Mouse (Mus musculus): ENCODE measurements at regions not wholly inside any gene's neighbourhood (a gene's known extent, or its start where the extent isn't known, plus 50 kb on each side); places are given as distances from the start of the nearest gene placed in this dataset.
"Not testable (repeated sequence)": the region's sequence is repeated elsewhere in the genome, so short reads cannot be mapped to it uniquely, and the experiment has no call there.

DNA sequence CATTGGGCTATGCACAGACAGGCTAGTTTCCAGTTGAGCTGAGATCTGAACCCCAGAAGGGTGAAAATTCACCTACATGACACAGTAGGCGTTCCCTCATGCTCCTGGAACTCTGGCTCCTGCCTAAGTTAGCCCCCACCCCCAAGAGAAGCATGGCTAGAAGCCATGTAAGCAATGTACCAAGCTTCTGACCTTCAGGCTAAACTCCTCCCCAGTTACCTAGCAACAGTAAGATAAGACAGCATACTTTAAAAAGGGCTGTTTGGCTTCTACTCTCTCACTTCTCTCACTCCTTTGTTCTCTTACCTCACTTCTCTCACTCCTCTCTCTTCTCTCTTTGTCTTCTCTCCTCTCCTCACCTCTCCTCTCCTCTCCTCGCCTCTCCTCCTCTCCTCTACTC lies 629.7 kb upstream of the Prmt6 start:
- not testable (repeated sequence) for H3K4me2 ChIP-seq (replicated peaks); ATAC-seq; H3K27me3 ChIP-seq; H3K4me1 ChIP-seq (replicated peaks); H3K36me3 ChIP-seq; H3K4me3 ChIP-seq (replicated peaks); H3K27ac ChIP-seq; H3K9me3 ChIP-seq; H3K9ac ChIP-seq (replicated peaks)
- 59% methylated on average over 2 of the region's 2 CpGs for WGBS

DNA sequence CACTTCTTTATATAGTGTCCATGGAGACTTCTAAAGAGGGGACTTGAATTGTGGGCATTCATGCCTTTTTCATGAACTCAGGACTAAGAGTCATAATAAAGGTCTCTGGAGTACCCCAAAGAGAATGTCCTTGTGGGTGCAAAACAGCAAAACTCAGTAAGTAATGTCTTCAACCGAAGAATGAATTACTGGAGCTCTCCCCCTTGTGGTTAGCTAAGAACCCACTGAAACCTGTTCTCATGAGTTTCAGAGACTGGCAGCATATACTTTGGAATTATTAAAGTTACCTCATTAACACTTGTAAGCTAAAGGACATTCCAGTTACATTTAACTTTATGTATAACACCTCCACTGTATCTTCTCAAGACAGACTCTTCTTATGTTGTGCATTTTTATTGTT lies 615.2 kb upstream of the Prmt6 start:
- WGBS = 88% methylated on average over 1 of the region's 1 CpGs
- H3K4me2 ChIP-seq (replicated peaks) = no peak overlapping the region
- ATAC-seq = no peak

DNA sequence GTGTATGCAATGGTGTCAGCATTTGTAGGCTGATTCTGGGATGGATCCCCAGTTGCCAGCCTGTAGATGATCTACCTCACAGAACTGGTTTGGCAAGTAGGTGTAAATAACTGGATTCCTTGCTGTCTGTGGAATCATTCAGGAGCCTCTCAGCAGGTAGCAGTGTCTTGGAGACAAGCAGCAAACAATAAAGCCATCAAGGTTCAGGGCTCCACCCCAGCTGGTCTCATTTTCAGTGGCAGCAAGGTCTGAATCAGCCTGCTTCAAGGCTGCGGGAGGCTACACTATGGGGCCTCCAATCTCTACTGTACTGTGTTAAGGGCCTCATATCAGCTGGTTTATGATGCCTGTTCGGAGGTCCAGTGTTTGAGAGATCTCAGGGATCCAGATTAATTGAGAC lies 596.4 kb upstream of the Prmt6 start:
- Histone ChIP-seq H3K9me3 (no peaks in the 10 kb centered on the region), H3K4me3 (replicated peaks) (no peak overlapping the region), H3K27ac (no peak overlapping the region), H3K4me1 (replicated peaks) (no peaks in the 10 kb centered on the region), H3K9ac (replicated peaks) (no peak overlapping the region), H3K36me3 (no peaks in the 10 kb centered on the region), H3K4me2 (replicated peaks) (no peak overlapping the region), H3K27me3 (no peaks in the 10 kb centered on the region)
- ATAC-seq = no peak
- 89% methylated on average over 2 of the region's 2 CpGs for WGBS

More for the DNA sequence above, 615.2 kb upstream of the Prmt6 start:
- no peaks in the 10 kb centered on the region for H3K27me3 ChIP-seq
- H3K9ac ChIP-seq (replicated peaks) = no peak overlapping the region
- no peaks in the 10 kb centered on the region for H3K36me3 ChIP-seq
- no peaks in the 10 kb centered on the region for H3K4me1 ChIP-seq (replicated peaks)
- H3K27ac ChIP-seq = no peak overlapping the region
- no peaks in the 10 kb centered on the region for H3K9me3 ChIP-seq
- H3K4me3 ChIP-seq (replicated peaks) = no peak overlapping the region

DNA sequence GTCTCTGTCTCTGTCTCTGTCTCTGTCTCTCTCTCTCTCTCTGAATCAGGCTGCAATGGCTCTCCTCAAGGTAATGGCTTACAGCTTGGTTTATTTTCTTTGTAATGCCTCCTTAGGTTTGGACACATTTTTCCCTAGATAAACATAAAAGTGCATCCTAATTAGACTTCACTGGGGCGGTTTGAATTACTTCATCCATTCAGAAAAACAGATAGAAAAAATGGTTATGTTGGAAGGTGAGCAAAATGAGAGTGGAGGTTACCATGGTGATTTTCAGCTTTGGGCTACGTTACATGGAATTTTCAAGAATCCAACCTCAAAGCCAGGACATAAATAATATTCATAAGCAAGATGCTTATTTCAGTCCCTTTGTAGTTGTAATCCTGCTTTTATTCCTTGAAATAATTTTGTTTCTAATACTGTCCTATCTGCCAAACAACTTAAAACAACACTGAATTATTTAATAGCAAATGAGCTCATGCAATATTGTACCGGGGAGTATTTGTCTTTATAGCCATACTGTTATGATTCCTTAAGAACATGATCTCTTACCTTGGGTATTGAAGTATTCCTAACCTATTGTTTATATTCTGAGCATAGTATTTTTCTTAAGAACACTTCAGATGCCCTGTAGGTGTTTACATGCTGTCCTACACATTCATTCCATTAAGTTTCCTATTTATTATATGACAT lies 570.1 kb upstream of the Prmt6 start:
- Histone ChIP-seq H3K4me2 (replicated peaks) (no peak overlapping the region), H3K9ac (replicated peaks) (no peak overlapping the region), H3K9me3 (no peaks in the 10 kb centered on the region), H3K4me3 (replicated peaks) (no peak overlapping the region), H3K36me3 (no peaks in the 10 kb centered on the region), H3K27ac (no peak overlapping the region), H3K4me1 (replicated peaks) (no peaks in the 10 kb centered on the region), H3K27me3 (no peaks in the 10 kb centered on the region)
- WGBS = 69% methylated on average over 3 of the region's 3 CpGs
- ATAC-seq = no peak

DNA sequence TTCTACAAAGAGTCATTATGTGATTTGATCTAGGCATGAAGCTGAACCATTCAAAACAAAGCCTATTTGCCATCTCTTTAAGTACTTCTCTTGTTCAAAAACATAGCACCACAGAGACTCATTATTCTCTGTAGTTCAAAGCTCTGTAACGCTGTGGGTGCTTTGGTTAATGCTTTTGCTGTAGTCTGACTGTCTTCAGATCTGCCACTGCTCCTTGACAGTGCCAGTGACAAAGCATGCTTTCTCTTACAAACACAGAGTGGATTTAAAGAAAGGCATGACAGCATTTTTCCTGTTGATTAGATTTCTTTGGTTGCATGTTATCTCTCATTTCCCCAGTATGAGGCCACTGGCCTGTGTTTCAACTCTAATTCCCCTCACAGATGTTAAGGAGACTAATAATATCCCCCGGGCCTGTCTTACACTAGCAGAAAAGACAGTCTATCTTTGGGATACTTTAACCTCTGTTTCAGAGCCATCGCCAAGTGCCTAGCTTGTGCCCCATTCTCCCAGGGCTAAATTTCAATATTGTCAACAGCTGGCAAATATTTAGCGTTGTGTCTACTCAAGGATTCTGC lies 538.3 kb upstream of the Prmt6 start:
- ATAC-seq = peak; percentile 76; the same call in 1 of the 2 replicates
- no peak overlapping the region for H3K27ac ChIP-seq

DNA sequence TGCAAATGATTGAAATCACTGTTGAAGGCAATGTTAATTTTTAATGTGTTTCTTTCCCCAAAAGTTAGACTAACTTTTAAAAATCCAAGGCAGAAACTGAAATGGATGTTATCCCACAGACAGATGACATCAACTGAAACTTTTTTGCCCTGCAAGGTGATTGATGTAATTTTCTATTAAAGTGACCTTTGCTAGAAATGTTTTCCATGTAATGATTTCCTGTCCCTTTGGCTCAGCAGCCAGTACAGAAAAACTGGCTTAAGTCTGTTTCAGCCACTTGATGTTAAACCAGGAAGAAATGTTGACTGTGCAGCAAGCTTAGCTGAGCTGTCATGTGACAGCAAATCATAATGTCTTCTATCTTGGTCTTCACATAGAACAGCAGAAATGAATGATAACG lies 504.5 kb upstream of the Prmt6 start:
- Histone ChIP-seq H3K36me3 (no peaks in the 10 kb centered on the region), H3K9ac (replicated peaks) (no peak overlapping the region), H3K4me1 (replicated peaks) (no peaks in the 10 kb centered on the region), H3K4me2 (replicated peaks) (no peak overlapping the region), H3K4me3 (replicated peaks) (no peak overlapping the region), H3K9me3 (no peaks in the 10 kb centered on the region), H3K27me3 (no peaks in the 10 kb centered on the region), H3K27ac (no peak overlapping the region)
- ATAC-seq = no peak
- 100% methylated on average over 1 of the region's 1 CpGs for WGBS

More for the DNA sequence above, 538.3 kb upstream of the Prmt6 start:
- H3K4me2 ChIP-seq (replicated peaks) = no peak overlapping the region
- no peaks in the 10 kb centered on the region for H3K36me3 ChIP-seq
- H3K4me1 ChIP-seq (replicated peaks) = 0 out of 2 replicates have a peak, but pooled peaks cover 3% of the 10 kb centered on the region
- H3K27me3 ChIP-seq = no peaks in the 10 kb centered on the region
- no peak overlapping the region for H3K9ac ChIP-seq (replicated peaks)
- no peaks in the 10 kb centered on the region for H3K9me3 ChIP-seq
- WGBS = 35% methylated on average over 4 of the region's 4 CpGs
- H3K4me3 ChIP-seq (replicated peaks) = no peak overlapping the region

DNA sequence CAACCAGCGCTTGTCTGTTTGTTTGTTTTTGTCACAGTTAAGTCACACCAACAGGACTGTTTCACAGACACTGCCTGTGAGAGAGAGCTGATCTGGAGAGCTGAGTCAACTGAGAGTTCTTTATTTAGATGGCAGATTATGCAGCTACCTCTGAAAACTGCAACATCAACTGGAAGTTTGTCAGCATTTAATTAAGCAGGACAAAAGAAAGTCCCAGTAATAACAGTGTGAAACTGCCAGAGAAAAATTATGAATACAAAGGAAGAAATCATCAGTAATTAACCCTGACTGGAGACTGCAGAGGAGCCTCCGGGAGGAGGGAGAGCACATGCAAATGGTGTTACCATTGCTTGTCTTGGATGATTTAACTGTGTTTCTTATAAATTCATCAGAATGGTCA lies 495.5 kb upstream of the Prmt6 start:
- H3K9ac ChIP-seq (replicated peaks) = no peak overlapping the region
- no peaks in the 10 kb centered on the region for H3K9me3 ChIP-seq
- no peaks in the 10 kb centered on the region for H3K36me3 ChIP-seq
- H3K27ac ChIP-seq = no peak overlapping the region
- H3K4me3 ChIP-seq (replicated peaks) = no peak overlapping the region
- no peaks in the 10 kb centered on the region for H3K4me1 ChIP-seq (replicated peaks)
- no peak for ATAC-seq
- H3K27me3 ChIP-seq = no peaks in the 10 kb centered on the region
- H3K4me2 ChIP-seq (replicated peaks) = no peak overlapping the region
- 62% methylated on average over 2 of the region's 2 CpGs for WGBS

DNA sequence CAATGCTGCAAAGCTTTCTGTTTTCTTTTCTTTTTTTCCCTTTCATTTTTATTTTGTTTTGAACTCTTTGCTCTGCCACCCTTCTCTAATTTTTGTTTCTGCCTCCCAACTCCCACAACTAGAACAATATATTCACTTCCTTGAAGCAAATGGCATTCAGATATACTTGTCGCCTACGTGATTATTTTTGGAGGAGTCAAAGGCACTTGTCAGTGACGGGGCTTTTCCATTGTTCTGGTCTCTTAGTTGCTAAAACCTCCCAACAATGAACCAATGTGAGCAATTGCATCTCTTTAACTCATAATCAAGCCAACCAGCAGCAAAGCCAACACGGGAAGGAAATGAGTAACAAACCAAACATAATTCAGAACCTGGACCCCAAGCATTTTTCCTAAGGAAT lies 449.3 kb upstream of the Prmt6 start:
- H3K36me3 ChIP-seq = no peaks in the 10 kb centered on the region
- no peak for ATAC-seq
- no peaks in the 10 kb centered on the region for H3K27me3 ChIP-seq
- no peaks in the 10 kb centered on the region for H3K9me3 ChIP-seq
- 13% methylated on average over 4 of the region's 4 CpGs for WGBS
- H3K4me2 ChIP-seq (replicated peaks) = no peak overlapping the region
- no peak overlapping the region for H3K9ac ChIP-seq (replicated peaks)
- H3K27ac ChIP-seq = no peak overlapping the region
- H3K4me3 ChIP-seq (replicated peaks) = no peak overlapping the region
- no peaks in the 10 kb centered on the region for H3K4me1 ChIP-seq (replicated peaks)

DNA sequence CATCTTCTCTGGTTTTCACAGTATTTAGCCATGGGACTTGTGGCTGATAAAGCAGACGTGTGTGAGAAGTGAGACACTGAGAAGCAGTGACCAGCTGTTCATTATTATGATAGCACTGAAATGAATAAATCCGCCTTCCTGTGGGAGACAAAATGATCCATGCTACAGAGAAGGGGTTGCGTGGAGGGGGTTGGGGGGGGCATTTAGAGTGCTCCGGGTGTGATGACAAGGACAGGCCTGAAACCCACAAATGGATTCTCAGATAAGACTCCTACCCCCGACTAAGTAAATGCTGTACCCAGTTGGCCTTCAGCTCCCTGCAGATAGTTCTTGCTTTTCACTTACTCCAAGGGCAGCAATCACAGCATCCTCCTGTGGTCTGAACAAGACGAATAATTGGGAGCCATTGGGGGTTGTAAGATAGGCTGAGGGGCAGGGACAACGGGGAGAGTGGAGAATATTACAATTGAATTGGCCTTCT lies 416.8 kb upstream of the Prmt6 start:
- Histone ChIP-seq H3K27me3 (no peaks in the 10 kb centered on the region), H3K9ac (replicated peaks) (no peak overlapping the region), H3K4me3 (replicated peaks) (no peak overlapping the region), H3K36me3 (no peaks in the 10 kb centered on the region), H3K9me3 (no peaks in the 10 kb centered on the region), H3K4me1 (replicated peaks) (peaks cover 6% of the 10 kb centered on the region; the same call in 1 of the 2 replicates), H3K27ac (peak overlapping the region; percentile 62), H3K4me2 (replicated peaks) (no peak overlapping the region)
- 39% methylated on average over 7 of the region's 7 CpGs for WGBS
- ATAC-seq = peak; percentile 89

DNA sequence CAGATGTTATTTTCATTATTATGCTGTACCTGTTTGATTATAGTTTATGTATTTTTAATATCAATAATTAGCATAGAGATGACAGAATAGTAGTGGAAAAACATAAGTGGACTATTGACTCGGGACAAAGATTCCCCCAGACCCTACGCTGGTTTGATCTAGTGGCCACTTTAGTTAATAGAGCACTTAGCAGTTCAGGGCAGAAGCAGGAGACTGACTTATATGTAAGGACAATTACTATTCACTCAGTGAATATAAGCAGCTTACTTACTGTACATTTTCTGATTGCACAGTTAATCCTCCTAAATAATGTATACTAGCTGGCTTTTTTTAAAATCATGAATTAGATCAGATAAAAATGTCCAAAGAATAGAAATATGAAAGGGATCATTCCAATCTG lies 416.2 kb upstream of the Prmt6 start:
- no peak overlapping the region for H3K9ac ChIP-seq (replicated peaks)
- H3K27ac ChIP-seq = peak overlapping the region; percentile 62; the same call in 1 of the 2 replicates
- H3K36me3 ChIP-seq = no peaks in the 10 kb centered on the region
- 59% methylated on average over 2 of the region's 2 CpGs for WGBS
- H3K9me3 ChIP-seq = no peaks in the 10 kb centered on the region
- no peak overlapping the region for H3K4me2 ChIP-seq (replicated peaks)
- H3K4me3 ChIP-seq (replicated peaks) = no peak overlapping the region
- H3K27me3 ChIP-seq = no peaks in the 10 kb centered on the region
- H3K4me1 ChIP-seq (replicated peaks) = peaks cover 6% of the 10 kb centered on the region; the same call in 1 of the 2 replicates
- peak; percentile 68; the same call in 1 of the 2 replicates for ATAC-seq

DNA sequence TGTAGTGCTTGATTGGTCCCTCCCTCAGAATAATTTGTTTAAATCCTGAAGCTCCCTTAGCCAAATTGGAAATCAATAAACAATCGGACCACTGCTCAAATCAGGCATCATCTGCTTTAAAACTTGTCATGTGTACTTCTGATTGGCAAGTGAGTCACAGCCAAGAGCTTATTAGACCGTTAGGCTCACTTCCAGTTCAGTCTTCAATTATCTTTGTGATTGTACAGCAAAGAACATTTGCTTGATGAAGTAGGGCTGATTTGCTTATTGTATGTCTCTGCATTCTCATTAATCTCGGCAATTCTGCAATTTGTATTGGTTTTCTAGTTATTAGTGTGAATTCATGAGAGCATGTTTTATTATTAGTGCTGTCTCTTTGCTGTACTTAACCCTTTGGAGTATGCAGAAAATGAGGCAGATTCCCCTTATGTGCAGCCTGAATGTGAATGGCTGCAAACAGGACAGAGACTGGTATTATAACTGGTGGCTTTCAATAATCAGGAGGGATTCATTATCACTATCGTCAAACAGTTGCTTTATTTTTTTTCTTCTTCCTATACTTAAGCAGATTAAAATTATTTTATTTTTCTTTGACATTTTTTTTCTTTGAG lies 406.8 kb upstream of the Prmt6 start:
- no peak for ATAC-seq
- no peaks in the 10 kb centered on the region for H3K9me3 ChIP-seq
- H3K36me3 ChIP-seq = no peaks in the 10 kb centered on the region
- H3K9ac ChIP-seq (replicated peaks) = no peak overlapping the region
- no peaks in the 10 kb centered on the region for H3K4me1 ChIP-seq (replicated peaks)
- no peak overlapping the region for H3K4me2 ChIP-seq (replicated peaks)
- 71% methylated on average over 4 of the region's 4 CpGs for WGBS
- H3K27me3 ChIP-seq = no peaks in the 10 kb centered on the region
- H3K27ac ChIP-seq = no peak overlapping the region
- no peak overlapping the region for H3K4me3 ChIP-seq (replicated peaks)

DNA sequence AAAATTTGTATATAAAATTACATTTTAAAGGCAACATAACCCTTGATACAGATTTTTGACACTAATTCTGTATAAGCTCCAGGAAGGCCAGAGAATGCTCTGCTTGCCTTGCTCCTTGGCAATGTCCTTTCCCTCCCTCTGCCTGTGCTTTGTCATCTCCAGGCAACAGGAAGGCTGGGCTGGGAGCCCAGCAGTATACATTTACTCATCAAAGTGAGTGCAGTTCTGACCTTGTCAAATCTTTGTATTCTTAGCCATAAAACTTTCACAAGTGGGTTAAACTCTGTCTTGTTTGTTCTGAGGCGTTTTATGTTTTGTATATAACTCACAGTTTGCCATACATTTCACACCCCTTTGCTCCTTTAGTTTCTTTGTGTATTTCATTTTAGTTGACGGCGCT lies 375.5 kb upstream of the Prmt6 start:
- 81% methylated on average over 3 of the region's 3 CpGs for WGBS
- H3K27me3 ChIP-seq = no peaks in the 10 kb centered on the region
- H3K4me1 ChIP-seq (replicated peaks) = no peaks in the 10 kb centered on the region

More for the DNA sequence above, 375.5 kb upstream of the Prmt6 start:
- ATAC-seq = no peak
- Histone ChIP-seq H3K9me3 (no peaks in the 10 kb centered on the region), H3K9ac (replicated peaks) (no peak overlapping the region), H3K4me2 (replicated peaks) (no peak overlapping the region), H3K4me3 (replicated peaks) (no peak overlapping the region), H3K36me3 (no peaks in the 10 kb centered on the region), H3K27ac (no peak overlapping the region)

Data from midbrain, embryonic 13.5 days (tissue).